Mouse (Mus musculus) lung, adult 2 months (tissue): ENCODE measurements around the gene Olfr943.

Source experiments
- CTCF ChIP-seq: fragments of 200-500 bp; IDR thresholded peaks from 2 replicates; pipeline ENCODE4 v1.5.1; 2011; ENCODE audit warnings: mild to moderate bottlenecking, low read length, control low read depth; ENCODE audit not compliant: insufficient read depth
- POLR2A ChIP-seq: fragments of 200-500 bp; IDR thresholded peaks from 2 replicates; pipeline ENCODE4 v1.6.1; 2011; ENCODE audit warnings: low read depth, mild to moderate bottlenecking, control low read depth, low read length, borderline replicate concordance; ENCODE audit errors: extremely low read depth

GRCm38 (mm10) chr9:39127831-39128230 is 38.3 kb upstream of the Olfr943 start, which contains the start of gene Olfr27:
- no peak for TF ChIP-seq POLR2A
- no peak for TF ChIP-seq CTCF
